Mouse (Mus musculus) stomach, postnatal 0 days (tissue): ENCODE results near the gene Pdzd2. TPM values are rescaled to one million over a fixed set of nuclear protein-coding genes. Genes with fewer than 3 reads are reported as not detected.

Experiments
- ATAC-seq: fragments of 200-750 bp; cut with Nextera tagmentation; 2 replicates; pipeline ENCODE4 v1.8.0; 2017; ENCODE audit not compliant: low FRiP score, low TSS enrichment
- DNase-seq: peaks from one replicate; pipeline ENCODE4 v3.0.0-alpha.2; 2016; ENCODE audit warnings: low spot score
- H3K27ac ChIP-seq: fragments of 300-500 bp; sonication (generic); replicated peaks from 2 replicates; pipeline ENCODE4 v1.5.1; 2014; ENCODE audit warnings: mild to moderate bottlenecking, control low read depth
- H3K27me3 ChIP-seq: fragments of 300-500 bp; sonication (generic); 2 replicates; pipeline ENCODE4 v1.6.1; 2014; ENCODE audit warnings: low read length; ENCODE audit not compliant: control insufficient read depth, insufficient read depth
- H3K36me3 ChIP-seq: fragments of 300-500 bp; sonication (generic); 2 replicates; pipeline ENCODE4 v1.6.1; 2014; ENCODE audit warnings: low read length, mixed read lengths; ENCODE audit not compliant: control insufficient read depth, insufficient read depth
- H3K4me1 ChIP-seq: fragments of 300-500 bp; sonication (generic); replicated peaks from 2 replicates; pipeline ENCODE4 v1.6.1; 2014; ENCODE audit warnings: antibody characterized with exemption; ENCODE audit not compliant: control insufficient read depth, insufficient read depth
- H3K4me2 ChIP-seq: fragments of 300-500 bp; sonication (generic); replicated peaks from 2 replicates; pipeline ENCODE4 v1.6.1; 2014; ENCODE audit warnings: low read depth, mild to moderate bottlenecking, control low read depth, moderate library complexity
- H3K4me3 ChIP-seq: fragments of 300-500 bp; sonication (generic); 2 replicates; pipeline ENCODE4 v1.5.1; 2014; ENCODE audit warnings: low read depth, low read length, control low read depth
- H3K9ac ChIP-seq: fragments of 300-500 bp; sonication (generic); 2 replicates; pipeline ENCODE4 v1.6.1; 2014; ENCODE audit warnings: mild to moderate bottlenecking, low read length, control low read depth, mixed read lengths
- H3K9me3 ChIP-seq: fragments of 300-500 bp; sonication (generic); 2 replicates; pipeline ENCODE4 v1.6.1; 2016; ENCODE audit warnings: low read length; ENCODE audit not compliant: control insufficient read depth
- CTCF ChIP-seq: IDR thresholded peaks from 2 replicates; pipeline ENCODE4 v1.5.1; 2016; ENCODE audit warnings: antibody characterized with exemption, low read depth, mild to moderate bottlenecking, moderate library complexity
- EP300 ChIP-seq: optimal IDR thresholded peaks from 2 replicates; pipeline ENCODE3; 2016; ENCODE audit warnings: antibody characterized with exemption
- WGBS: fragments of 180-500 bp; shearing (Covaris S2); extraction: QIAGEN DNeasy Blood & Tissue Kit; methylation state at CpG from one replicate; pipeline ENCODE4 v1.1.7; 2014; 5-methylcytosine and 5-hydroxymethylcytosine counted together
- polyA plus RNA-seq: library from polyadenylated mRNA; unstranded; fragments of >200 nt; fragmentation: Nextera tagmentation; extraction: Ambion mirVana; gene quantifications from 2 replicates; pipeline ENCODE4 v1.2.1, GENCODE M21; 2015

Gene Pdzd2
- polyA plus RNA-seq, 1 experiment from 2014 or later = 19.1 TPM

GRCm38 (mm10) chr15:12450790-12451189 is 288.9 kb downstream of the Pdzd2 start:
- Histone ChIP-seq H3K27me3 (no peaks in the 10 kb centered on the region), H3K27ac (no peak overlapping the region), H3K4me3 (no peak overlapping the region), H3K36me3 (no peaks in the 10 kb centered on the region), H3K4me1 (no peaks in the 10 kb centered on the region), H3K9me3 (no peaks in the 10 kb centered on the region), H3K4me2 (no peak overlapping the region), H3K9ac (no peak overlapping the region)
- TF ChIP-seq CTCF (no peak), EP300 (no peak)
- ATAC-seq (no peak), DNase-seq (no peak)
- 84% methylated on average over 6 of the region's 6 CpGs for WGBS

- Histone ChIP-seq H3K4me2 (no peak overlapping the region), H3K4me3 (no peak overlapping the region), H3K4me1 (no peaks in the 10 kb centered on the region), H3K36me3 (no peaks in the 10 kb centered on the region), H3K9me3 (no peaks in the 10 kb centered on the region), H3K9ac (no peak overlapping the region), H3K27ac (no peak overlapping the region), H3K27me3 (no peaks in the 10 kb centered on the region)
- no peak for ATAC-seq
- DNase-seq = no peak
- WGBS = 88% methylated on average over 2 of the region's 2 CpGs
- TF ChIP-seq EP300 (no peak), CTCF (no peak)
Measured at GRCm38 (mm10) chr15:12449321-12449720, 290.4 kb downstream of the Pdzd2 start.

GRCm38 (mm10) chr15:12447021-12447434 is 292.7 kb downstream of the Pdzd2 start:
- ATAC-seq = peak; percentile 67; the same call in 1 of the 2 replicates
- Histone ChIP-seq H3K27ac (no peak overlapping the region), H3K9me3 (no peaks in the 10 kb centered on the region), H3K36me3 (no peaks in the 10 kb centered on the region), H3K4me3 (peak overlapping the region; percentile 14; the same call in 1 of the 2 replicates), H3K9ac (no peak overlapping the region), H3K4me1 (no peaks in the 10 kb centered on the region), H3K27me3 (no peaks in the 10 kb centered on the region), H3K4me2 (peak overlapping the region; percentile 34)
- peak; percentile 37 for DNase-seq
- TF ChIP-seq EP300 (no peak), CTCF (no peak)
- WGBS = 51% methylated on average over 10 of the region's 10 CpGs

- DNase-seq = no peak
- Histone ChIP-seq H3K27me3 (no peaks in the 10 kb centered on the region), H3K9ac (no peak overlapping the region), H3K27ac (no peak overlapping the region), H3K4me1 (no peaks in the 10 kb centered on the region), H3K4me2 (no peak overlapping the region), H3K4me3 (no peak overlapping the region), H3K9me3 (no peaks in the 10 kb centered on the region), H3K36me3 (no peaks in the 10 kb centered on the region)
- ATAC-seq = peak; percentile 41; the same call in 1 of the 2 replicates
- WGBS = 65% methylated on average over 5 of the region's 5 CpGs
- TF ChIP-seq EP300 = no peak
- no peak for TF ChIP-seq CTCF
Measured at GRCm38 (mm10) chr15:12444551-12444950, 295.2 kb downstream of the Pdzd2 start.

- WGBS = 24% methylated on average over 6 of the region's 6 CpGs
- Histone ChIP-seq H3K27ac (peak overlapping the region; percentile 50), H3K9ac (no peak overlapping the region), H3K36me3 (no peaks in the 10 kb centered on the region), H3K4me1 (no peaks in the 10 kb centered on the region), H3K4me2 (no peak overlapping the region), H3K4me3 (no peak overlapping the region), H3K27me3 (no peaks in the 10 kb centered on the region), H3K9me3 (no peaks in the 10 kb centered on the region)
- TF ChIP-seq CTCF (no peak), EP300 (peak; percentile 32)
- DNase-seq (peak; percentile 48), ATAC-seq (peak; percentile 60)
Measured at GRCm38 (mm10) chr15:12439351-12439751, 300.4 kb downstream of the Pdzd2 start.

- Histone ChIP-seq H3K9ac (no peak overlapping the region), H3K27ac (peak overlapping the region; percentile 50), H3K9me3 (no peaks in the 10 kb centered on the region), H3K27me3 (no peaks in the 10 kb centered on the region), H3K4me2 (no peak overlapping the region), H3K4me1 (no peaks in the 10 kb centered on the region), H3K4me3 (no peak overlapping the region), H3K36me3 (no peaks in the 10 kb centered on the region)
- DNase-seq (no peak), ATAC-seq (no peak)
- no peak for TF ChIP-seq EP300
- TF ChIP-seq CTCF = no peak
- WGBS = 59% methylated on average over 6 of the region's 6 CpGs
Measured at GRCm38 (mm10) chr15:12438691-12439090, 301.0 kb downstream of the Pdzd2 start.
